Mouse (Mus musculus) megakaryocyte, embryonic 14.5 days (primary cell): ENCODE results near the gene Slc25a39. TPM values are rescaled to one million over a fixed set of nuclear protein-coding genes. Genes with fewer than 3 reads are reported as not detected.

Experiments used
- H3K27me3 ChIP-seq: replicated peaks from 2 replicates; pipeline ENCODE3; 2012; ENCODE audit warnings: inconsistent platforms
- H3K36me3 ChIP-seq: replicated peaks from 2 replicates; pipeline ENCODE3; 2012; ENCODE audit warnings: low read length, inconsistent platforms, mixed read lengths
- H3K4me1 ChIP-seq: 2 replicates; pipeline ENCODE4 v1.6.1; 2012; ENCODE audit warnings: inconsistent platforms
- H3K4me3 ChIP-seq: replicated peaks from 2 replicates; pipeline ENCODE3; 2012; ENCODE audit warnings: moderate library complexity, mild to moderate bottlenecking, inconsistent platforms
- H3K9me3 ChIP-seq: 2 replicates; pipeline ENCODE4 v1.6.1; 2012; ENCODE audit warnings: inconsistent platforms
- FLI1 ChIP-seq: IDR thresholded peaks from 2 replicates; pipeline ENCODE4 v1.6.1; 2012; ENCODE audit warnings: low read length, inconsistent platforms, mixed read lengths
- GATA1 ChIP-seq: IDR thresholded peaks from 3 replicates; pipeline ENCODE4 v1.6.1; 2012; ENCODE audit warnings: mixed read lengths, low read length, inconsistent platforms, borderline replicate concordance
- polyA plus RNA-seq: library from polyadenylated mRNA; stranded (reverse); fragments of >175 nt; gene quantifications from 2 replicates; pipeline ENCODE4 v1.2.3, GENCODE M21; 2012; ENCODE audit warnings: low replicate concordance; ENCODE audit not compliant: insufficient read depth

The Slc25a39 gene
- 164 and 165 TPM in 2 replicates for polyA plus RNA-seq

GRCm38 (mm10) chr11:102407834-102408215, at the start of gene Slc25a39:
Slc25a39 (minus strand) TSS chr11:102407946.
- H3K4me1 ChIP-seq: peaks cover 57% of the 10 kb centered on the region
- peak within 1 kb of the TSS; percentile 96 for H3K4me3 ChIP-seq
- H3K36me3 ChIP-seq: peaks cover 29% of the 10 kb centered on the region
- TF ChIP-seq FLI1: no peak
- no peak for TF ChIP-seq GATA1
- no peaks in the 10 kb centered on the region for H3K9me3 ChIP-seq
- no peaks in the 10 kb centered on the region for H3K27me3 ChIP-seq

- no peak for TF ChIP-seq GATA1
- no peak for TF ChIP-seq FLI1
- Histone ChIP-seq H3K4me3 (peak overlapping the region; percentile 69), H3K9me3 (no peaks in the 10 kb centered on the region), H3K36me3 (peaks cover 91% of the 10 kb centered on the region), H3K27me3 (no peaks in the 10 kb centered on the region), H3K4me1 (peaks cover 70% of the 10 kb centered on the region)
Observed at GRCm38 (mm10) chr11:102455740-102456396, 48.1 kb upstream of the Slc25a39 start.

GRCm38 (mm10) chr11:102453131-102453530, 45.4 kb upstream of the Slc25a39 start:
- peaks cover 60% of the 10 kb centered on the region for H3K4me1 ChIP-seq
- H3K27me3 ChIP-seq: peaks cover 13% of the 10 kb centered on the region

GRCm38 (mm10) chr11:102449043-102450008, 41.6 kb upstream of the Slc25a39 start:
- Histone ChIP-seq H3K4me1 (peaks cover 55% of the 10 kb centered on the region), H3K36me3 (peaks cover 26% of the 10 kb centered on the region), H3K27me3 (peaks cover 46% of the 10 kb centered on the region), H3K9me3 (no peaks in the 10 kb centered on the region), H3K4me3 (no peak overlapping the region)
- TF ChIP-seq FLI1 (no peak), GATA1 (no peak)

More at GRCm38 (mm10) chr11:102453131-102453530, 45.4 kb upstream of the Slc25a39 start:
- Histone ChIP-seq H3K4me3 (no peak overlapping the region), H3K9me3 (no peaks in the 10 kb centered on the region), H3K36me3 (peaks cover 64% of the 10 kb centered on the region)
- no peak for TF ChIP-seq GATA1
- TF ChIP-seq FLI1: no peak

GRCm38 (mm10) chr11:102448327-102448726, 40.6 kb upstream of the Slc25a39 start:
- H3K4me3 ChIP-seq: peak overlapping the region; percentile 23
- H3K27me3 ChIP-seq: peaks cover 56% of the 10 kb centered on the region
- TF ChIP-seq FLI1 (no peak), GATA1 (no peak)
- peaks cover 16% of the 10 kb centered on the region for H3K36me3 ChIP-seq
- H3K9me3 ChIP-seq: no peaks in the 10 kb centered on the region
- peaks cover 55% of the 10 kb centered on the region for H3K4me1 ChIP-seq

- no peaks in the 10 kb centered on the region for H3K9me3 ChIP-seq
- H3K36me3 ChIP-seq: peaks cover 8% of the 10 kb centered on the region
- H3K4me1 ChIP-seq: peaks cover 51% of the 10 kb centered on the region
- peak within 1 kb of the TSS; percentile 95 for H3K4me3 ChIP-seq
- TF ChIP-seq FLI1: no peak
- TF ChIP-seq GATA1: no peak
- peaks cover 61% of the 10 kb centered on the region for H3K27me3 ChIP-seq
Observed at GRCm38 (mm10) chr11:102447497-102447896, 39.8 kb upstream of the Slc25a39 start, which contains the start of gene Fam171a2. Fam171a2 (minus strand) TSS chr11:102447682.

GRCm38 (mm10) chr11:102446581-102447461, 39.1 kb upstream of the Slc25a39 start:
- Histone ChIP-seq H3K4me3 (peak overlapping the region; percentile 95), H3K36me3 (peaks cover under 1% of the 10 kb centered on the region), H3K4me1 (peaks cover 46% of the 10 kb centered on the region), H3K27me3 (peaks cover 65% of the 10 kb centered on the region), H3K9me3 (no peaks in the 10 kb centered on the region)
- no peak for TF ChIP-seq GATA1

- H3K36me3 ChIP-seq: no peaks in the 10 kb centered on the region
- TF ChIP-seq GATA1 (no peak), FLI1 (no peak)
- H3K4me1 ChIP-seq: peaks cover 46% of the 10 kb centered on the region
- H3K27me3 ChIP-seq: peaks cover 67% of the 10 kb centered on the region
- H3K9me3 ChIP-seq: no peaks in the 10 kb centered on the region
- peak overlapping the region; percentile 95 for H3K4me3 ChIP-seq
Observed at GRCm38 (mm10) chr11:102445891-102446361, 38.2 kb upstream of the Slc25a39 start.

GRCm38 (mm10) chr11:102445264-102445890, 37.6 kb upstream of the Slc25a39 start:
- peaks cover 67% of the 10 kb centered on the region for H3K27me3 ChIP-seq
- H3K4me1 ChIP-seq: peaks cover 46% of the 10 kb centered on the region
- H3K4me3 ChIP-seq: no peak overlapping the region
- TF ChIP-seq FLI1: no peak
- TF ChIP-seq GATA1: no peak
- H3K9me3 ChIP-seq: no peaks in the 10 kb centered on the region
- no peaks in the 10 kb centered on the region for H3K36me3 ChIP-seq
